Mouse (Mus musculus): ENCODE measurements around the gene Emx1.

Gene Emx1

DNA sequence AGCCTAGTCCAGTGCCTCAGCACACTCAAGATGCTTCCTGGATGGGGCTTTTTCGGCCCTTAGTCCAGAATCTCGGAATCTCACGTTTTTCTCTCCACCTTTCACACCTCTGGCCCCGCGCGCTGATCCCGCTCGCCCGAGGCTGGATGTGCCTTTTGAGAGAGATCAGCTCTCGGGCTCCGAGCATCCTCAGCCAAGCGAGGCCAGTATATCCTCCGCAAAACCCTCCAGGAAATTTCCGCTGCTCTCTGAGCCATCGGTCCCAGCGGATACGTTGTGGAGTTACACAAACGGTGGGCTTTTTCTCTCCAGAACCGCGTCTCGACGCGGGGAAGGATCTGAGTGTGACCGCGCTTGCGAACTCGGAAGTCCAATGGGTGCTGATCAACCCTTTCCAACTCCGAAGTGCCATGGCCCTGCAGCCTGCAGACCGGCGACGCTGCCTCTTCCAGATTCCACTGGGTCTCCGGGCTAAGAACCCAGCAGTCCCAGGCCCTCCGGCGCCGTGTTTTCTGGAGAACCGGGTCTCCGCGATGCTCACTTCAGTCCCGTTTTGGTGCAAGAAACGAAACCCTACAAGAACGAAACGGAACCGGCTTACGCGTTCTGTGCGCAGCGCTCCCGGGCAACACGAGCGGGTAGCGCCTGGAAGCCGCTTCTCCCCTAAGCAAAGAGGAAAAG is 2.8 kb downstream of the Emx1 start:
- DNase-seq, result no peak

- no peak for DNase-seq
Observed at GRCm38 (mm10) chr6:85190671-85191070, 3.4 kb downstream of the Emx1 start.

GRCm38 (mm10) chr6:85191751-85192440 is 4.7 kb downstream of the Emx1 start:
- no peak for DNase-seq

- no peak for DNase-seq
Observed at GRCm38 (mm10) chr6:85193381-85194318, 6.4 kb downstream of the Emx1 start.

DNA sequence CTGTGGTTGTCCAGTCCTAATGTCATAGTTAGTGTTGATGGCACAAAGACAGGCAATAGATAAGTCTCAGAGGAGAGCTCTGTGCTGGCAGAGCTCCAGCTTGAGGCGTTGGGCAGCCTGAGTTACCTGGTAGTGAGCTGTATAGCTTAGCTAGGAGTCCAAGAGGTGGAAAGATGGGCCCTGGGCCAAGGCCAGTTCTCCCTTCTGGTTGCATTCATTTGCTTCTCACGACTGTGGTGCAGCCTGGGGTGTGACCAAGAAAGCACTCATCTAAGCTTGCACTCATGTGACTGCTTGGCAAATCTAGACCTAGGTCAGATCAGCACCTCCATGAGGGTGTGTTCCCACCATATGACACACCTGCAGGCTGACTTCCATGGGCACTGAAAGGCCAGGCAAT is 10.7 kb downstream of the Emx1 start:
- DNase-seq, result no peak

GRCm38 (mm10) chr6:85206182-85206938 is 19.1 kb downstream of the Emx1 start:
- DNase-seq, result peak in 1 of 2 experiments; percentile 23

DNA sequence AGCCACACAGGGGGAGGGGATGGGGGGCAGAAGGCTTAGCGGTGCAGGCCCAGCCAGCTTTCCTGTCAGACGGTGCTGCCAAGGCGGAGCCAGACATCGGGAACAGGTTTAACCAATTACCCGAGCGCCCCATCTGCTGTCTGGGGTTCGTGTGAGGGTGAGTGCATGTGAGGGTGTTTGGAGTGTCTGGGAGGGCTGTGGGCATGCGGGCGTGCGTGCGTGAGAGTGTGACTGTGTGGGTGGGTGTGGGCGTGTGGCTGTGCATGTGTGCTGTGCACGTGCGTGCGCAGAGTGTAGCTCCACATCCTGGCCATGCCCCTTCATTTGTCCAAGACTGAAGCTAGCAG is 19.7 kb downstream of the Emx1 start:
- no peak for DNase-seq

DNA sequence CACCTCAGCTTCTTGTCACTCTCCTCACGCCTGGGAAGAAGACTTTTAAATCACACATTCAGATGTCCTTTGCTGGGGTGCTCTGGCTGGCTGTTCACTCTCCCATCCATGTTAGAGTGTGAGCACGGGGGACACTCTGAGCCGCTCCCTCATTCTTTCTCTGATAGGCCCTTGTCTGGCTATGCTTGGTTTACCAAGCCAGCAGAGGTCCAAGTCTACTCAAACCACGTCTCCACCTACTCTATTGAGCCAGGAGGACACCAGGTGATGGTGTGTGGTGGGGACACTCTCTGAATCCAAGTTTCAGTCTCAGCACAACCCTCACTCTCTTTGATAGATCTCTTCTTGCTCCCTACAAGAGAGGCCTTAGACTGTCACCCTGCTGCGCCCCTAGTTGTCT is 20.1 kb downstream of the Emx1 start:
- no peak for DNase-seq

DNA sequence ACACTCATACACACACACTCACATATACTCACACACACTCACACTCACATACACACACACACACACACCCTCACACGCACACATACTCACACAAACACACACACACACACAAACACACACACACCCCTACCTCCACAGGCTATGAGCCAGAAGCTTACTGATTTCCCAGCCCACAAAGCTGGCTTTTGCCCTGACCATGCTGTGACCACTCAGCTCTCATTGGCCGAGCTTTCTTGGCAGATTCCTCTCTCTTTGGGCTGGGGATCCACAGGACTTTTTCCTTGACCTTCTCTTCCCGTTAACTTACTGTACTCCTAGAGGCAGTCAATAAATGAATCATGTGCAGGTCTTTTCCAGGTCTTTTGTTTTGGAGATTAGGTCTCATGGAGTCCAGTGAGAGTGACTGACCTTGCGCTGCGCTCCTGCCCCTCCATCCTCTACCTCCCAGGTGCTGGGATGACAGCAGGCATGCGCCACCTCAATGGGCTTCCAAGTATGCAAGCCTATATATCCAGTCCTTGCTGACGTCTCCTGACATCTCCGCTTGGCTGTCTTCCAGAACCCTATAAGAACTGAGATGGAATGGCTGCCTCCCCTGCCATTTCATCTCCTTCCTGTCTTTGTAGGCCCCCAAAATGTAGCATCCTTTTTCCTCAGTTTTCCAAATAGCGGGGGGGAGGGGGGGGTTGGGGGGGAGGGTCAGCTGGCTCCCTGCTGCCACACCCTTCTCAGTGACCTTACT is 22.2 kb downstream of the Emx1 start:
- DNase-seq, result no peak

GRCm38 (mm10) chr6:85210686-85211085 is 23.4 kb downstream of the Emx1 start:
- DNase-seq, result no peak

- DNase-seq, result no peak
Observed at GRCm38 (mm10) chr6:85218251-85218650, 31.0 kb downstream of the Emx1 start.

DNA sequence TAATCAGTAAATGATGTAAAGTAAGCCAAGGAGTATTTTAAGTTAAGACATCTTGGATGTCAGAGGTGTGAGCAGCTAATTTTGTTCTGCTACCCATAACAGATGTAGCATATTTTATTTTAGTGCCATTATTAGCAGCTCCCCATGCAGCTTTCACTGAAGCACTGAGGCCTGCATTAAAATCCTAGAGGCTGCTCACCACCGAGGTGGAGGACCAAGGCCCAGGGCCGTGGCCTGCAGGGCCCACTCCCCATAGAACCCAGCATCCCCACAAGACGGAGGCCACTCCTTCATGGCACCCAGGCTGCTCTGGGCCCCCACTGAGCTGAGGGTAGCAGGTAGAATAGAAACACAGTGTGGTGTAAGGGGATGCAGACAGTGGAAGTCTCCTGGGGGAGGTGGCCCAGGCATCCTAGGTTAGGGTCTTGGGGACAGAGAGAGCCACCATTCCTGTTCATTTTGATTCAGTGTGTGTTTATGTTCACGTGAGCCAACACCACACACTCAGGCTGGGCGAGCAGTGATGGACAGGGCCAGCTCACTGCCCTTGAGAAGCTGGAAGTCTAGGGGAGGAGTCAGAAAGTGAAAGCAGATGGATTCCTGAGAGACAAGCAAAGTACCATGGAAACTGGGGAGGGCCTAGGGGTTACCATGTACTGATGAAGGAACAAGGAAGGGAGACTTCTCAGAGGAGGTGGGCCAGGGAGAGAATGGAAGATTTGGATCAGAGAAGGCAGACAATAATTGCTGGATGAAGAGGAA is 31.6 kb downstream of the Emx1 start:
- no peak for DNase-seq

- no peak for DNase-seq
Observed at GRCm38 (mm10) chr6:85219706-85220105, 32.5 kb downstream of the Emx1 start.

GRCm38 (mm10) chr6:85220917-85221316 is 33.7 kb downstream of the Emx1 start:
- no peak for DNase-seq

GRCm38 (mm10) chr6:85222551-85222950 is 35.3 kb downstream of the Emx1 start:
- no peak for DNase-seq

GRCm38 (mm10) chr6:85223498-85224150 is 36.4 kb downstream of the Emx1 start:
- no peak for DNase-seq

DNA sequence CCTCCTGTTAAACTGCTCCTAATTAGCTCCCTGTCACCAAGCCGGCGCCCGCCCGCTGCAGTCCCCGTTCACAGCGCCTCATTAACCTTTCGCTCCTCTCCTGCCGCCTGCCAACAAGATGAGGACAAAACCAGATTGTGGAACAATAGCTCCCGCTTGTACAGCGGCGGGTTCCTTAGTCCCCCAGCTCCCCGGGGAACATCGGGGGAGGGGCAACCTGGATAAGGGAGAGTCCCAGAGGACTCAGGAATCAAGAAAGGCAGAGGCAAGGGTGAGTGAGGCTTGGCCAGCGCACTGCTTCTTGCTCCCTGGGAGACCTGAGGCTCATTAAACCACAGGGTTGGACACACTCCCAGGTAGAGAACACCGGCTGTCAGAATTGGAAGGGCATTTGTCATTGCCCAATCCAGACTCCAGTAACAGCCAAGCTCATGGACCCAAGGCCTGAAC is 37.2 kb downstream of the Emx1 start:
- no peak for DNase-seq

- no peak for DNase-seq
Observed at GRCm38 (mm10) chr6:85226570-85226969, 39.3 kb downstream of the Emx1 start.

GRCm38 (mm10) chr6:85227520-85227919 is 40.3 kb downstream of the Emx1 start:
- no peak for DNase-seq

DNA sequence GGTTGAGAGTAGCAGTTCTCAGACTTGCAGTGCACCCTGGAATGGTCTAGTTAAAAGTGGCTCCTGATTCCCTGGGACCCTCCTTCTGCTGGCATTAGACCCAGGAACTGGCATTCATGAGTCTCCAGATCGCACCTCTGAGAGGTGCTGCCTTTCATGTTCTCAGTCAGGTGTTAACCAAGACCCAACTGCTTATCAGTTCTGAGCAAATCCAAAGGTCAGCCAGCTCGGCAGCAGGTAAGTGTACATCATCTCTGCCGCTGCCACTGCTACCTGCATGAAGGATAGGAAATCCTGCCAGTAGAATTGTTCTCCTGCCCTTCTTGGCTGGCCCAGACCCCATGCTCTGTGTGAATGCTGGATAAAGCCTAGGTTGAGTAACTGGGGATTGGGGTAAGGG is 43.5 kb downstream of the Emx1 start:
- DNase-seq, result no peak

- DNase-seq, result no peak
Observed at GRCm38 (mm10) chr6:85231469-85231868, 44.2 kb downstream of the Emx1 start.
